Mouse (Mus musculus): ENCODE measurements at regions not wholly inside any gene's neighbourhood (a gene's known extent, or its start where the extent isn't known, plus 50 kb on each side); places are given as distances from the start of the nearest gene placed in this dataset.

- TF ChIP-seq CTCF (IDR thresholded peaks at IDR 0.05; ENCODE audit: borderline replicate concordance, insufficient read depth, low read depth, low read length) (no peak), POLR2A (IDR thresholded peaks at IDR 0.05; ENCODE audit: borderline replicate concordance, insufficient read depth, low read length) (no peak)
These were observed 590.0 kb upstream of the Nr3c2 start for GRCm38 (mm10) chr8:76309200-76309599.
